Mouse (Mus musculus) CH12.LX (cell line): ENCODE results near the gene Med23. TPM values are rescaled to one million over a fixed set of nuclear protein-coding genes. Genes with fewer than 3 reads are reported as not detected.

Source experiments
- DNase-seq: peaks from one replicate; pipeline ENCODE4 v3.0.0-alpha.2; 2013; ENCODE audit errors: extremely low read depth
- H3K27ac ChIP-seq: 2 replicates; pipeline ENCODE4 v1.5.1; 2012; ENCODE audit warnings: low read depth, mild to moderate bottlenecking, control low read depth, moderate library complexity; ENCODE audit not compliant: insufficient read depth
- H3K27me3 ChIP-seq: replicated peaks from 2 replicates; pipeline ENCODE3; 2012; ENCODE audit warnings: inconsistent platforms
- H3K36me3 ChIP-seq, 2 experiments: replicated peaks in 1 of 2; 2 replicates each; pipeline versions ENCODE3 to v1.6.1; 2012; ENCODE audit warnings: inconsistent platforms in 1 of 2, low read length in 1 of 2, mild to moderate bottlenecking in 1 of 2, mixed read lengths in 1 of 2, moderate library complexity in 1 of 2; ENCODE audit not compliant: control insufficient read depth in 1 of 2, insufficient read depth in 1 of 2
- H3K4me1 ChIP-seq, 2 experiments: 2 replicates each; pipeline ENCODE4 v1.6.1; 2012; ENCODE audit warnings: inconsistent platforms in 1 of 2, moderate library complexity in 1 of 2; ENCODE audit not compliant: insufficient read depth in 2 of 2, control insufficient read depth in 1 of 2
- H3K4me2 ChIP-seq: 2 replicates; pipeline ENCODE4 v1.6.1; 2012; ENCODE audit warnings: low read depth, mild to moderate bottlenecking, control low read depth; ENCODE audit not compliant: poor library complexity, insufficient read depth, severe bottlenecking
- H3K4me3 ChIP-seq, 3 experiments: fragments of 150-350 bp in 1 of 3; sonication (generic) in 1 of 3; replicated peaks in 1 of 3; 2 replicates each; pipeline versions ENCODE3 to v1.5.1; 2011 to 2012; ENCODE audit warnings: low read depth in 2 of 3, low read length in 2 of 3, mild to moderate bottlenecking in 2 of 3, moderate library complexity in 2 of 3, control low read depth in 1 of 3, improper control_type of control experiment in 1 of 3, inconsistent platforms in 1 of 3, mixed read lengths in 1 of 3; ENCODE audit not compliant: poor library complexity in 1 of 3
- H3K79me2 ChIP-seq: replicated peaks from 2 replicates; pipeline ENCODE4 v1.6.1; 2012; ENCODE audit warnings: mild to moderate bottlenecking, moderate library complexity; ENCODE audit not compliant: control insufficient read depth, poor library complexity, insufficient read depth, severe bottlenecking; ENCODE audit errors: extremely low read depth
- H3K9ac ChIP-seq: 2 replicates; pipeline ENCODE4 v1.6.1; 2012; ENCODE audit warnings: low read depth, mild to moderate bottlenecking, control low read depth, moderate library complexity; ENCODE audit not compliant: insufficient read depth
- H3K9me3 ChIP-seq: replicated peaks from 2 replicates; pipeline ENCODE3; 2012; ENCODE audit warnings: low read length, inconsistent platforms, mixed read lengths
- CHD1 ChIP-seq: IDR thresholded peaks from 2 replicates; pipeline ENCODE4 v1.6.1; 2012; ENCODE audit warnings: low read depth, low read length, improper control_type of control experiment, inconsistent platforms
- CHD2 ChIP-seq: IDR thresholded peaks from 2 replicates; pipeline ENCODE4 v1.6.1; 2011; ENCODE audit warnings: low read length, improper control_type of control experiment
- CTCF ChIP-seq, 2 experiments: IDR thresholded peaks in 1 of 2; conservative IDR thresholded peaks in 1 of 2; 2 replicates each; pipeline ENCODE4 v1.5.1; 2011 to 2012; ENCODE audit warnings: low read depth in 2 of 2, low read length in 2 of 2, improper control_type of control experiment in 1 of 2, inconsistent platforms in 1 of 2, mild to moderate bottlenecking in 1 of 2, moderate library complexity in 1 of 2
- E2F4 ChIP-seq: IDR thresholded peaks from 2 replicates; pipeline ENCODE4 v1.6.1; 2011; ENCODE audit warnings: low read depth, low read length, improper control_type of control experiment; ENCODE audit not compliant: insufficient replicate concordance
- ETS1 ChIP-seq: conservative IDR thresholded peaks from 2 replicates; pipeline ENCODE4 v1.6.1; 2012; ENCODE audit warnings: low read depth, mild to moderate bottlenecking, inconsistent platforms, low read length, improper control_type of control experiment, moderate library complexity
- JUND ChIP-seq: conservative IDR thresholded peaks from 2 replicates; pipeline ENCODE4 v1.6.1; 2011; ENCODE audit warnings: low read depth, low read length, improper control_type of control experiment
- MAFK ChIP-seq: IDR thresholded peaks from 2 replicates; pipeline ENCODE4 v1.6.1; 2011; ENCODE audit warnings: low read length, improper control_type of control experiment; ENCODE audit not compliant: insufficient replicate concordance
- MAX ChIP-seq: IDR thresholded peaks from 2 replicates; pipeline ENCODE4 v1.6.1; 2011; ENCODE audit warnings: low read length, improper control_type of control experiment
- MXI1 ChIP-seq: IDR thresholded peaks from 2 replicates; pipeline ENCODE4 v1.6.1; 2011; ENCODE audit warnings: mild to moderate bottlenecking, low read depth, low read length, improper control_type of control experiment
- POLR2A ChIP-seq: IDR thresholded peaks from 2 replicates; pipeline ENCODE4 v1.6.1; 2011; ENCODE audit warnings: low read depth, mild to moderate bottlenecking, improper control_type of control experiment, low read length
- RAD21 ChIP-seq: IDR thresholded peaks from 2 replicates; pipeline ENCODE4 v1.6.1; 2011; ENCODE audit warnings: low read depth, mild to moderate bottlenecking, low read length, improper control_type of control experiment, moderate library complexity
- RCOR1 ChIP-seq: conservative IDR thresholded peaks from 2 replicates; pipeline ENCODE4 v1.6.1; 2012; ENCODE audit warnings: low read depth, mild to moderate bottlenecking, inconsistent platforms, low read length, improper control_type of control experiment
- SMC3 ChIP-seq: IDR thresholded peaks from 2 replicates; pipeline ENCODE4 v1.6.1; 2011; ENCODE audit warnings: low read depth, low read length, improper control_type of control experiment
- TCF12 ChIP-seq: IDR thresholded peaks from 2 replicates; pipeline ENCODE4 v1.6.1; 2014; ENCODE audit warnings: low read depth, mild to moderate bottlenecking, inconsistent platforms, low read length, improper control_type of control experiment
- dilution Hi-C: fragments of 300-500 bp; cut with MboI; formaldehyde crosslinking; loops from 2 replicates; pipeline ENCODE4 v1.14.3; 2020; ENCODE audit warnings: low sequenced_read_pairs; ENCODE audit not compliant: extremely low pct_unique_long_range_greater_than_20kb, extremely low pct_ligation_motif_present
- in situ Hi-C: fragments of 300-500 bp; cut with MboI; formaldehyde crosslinking; loops from 3 replicates; pipeline ENCODE4 v1.14.3; 2019; ENCODE audit warnings: low sequenced_read_pairs, low pct_ligation_motif_present, low pct_unique_long_range_greater_than_20kb, mixed read lengths
- polyA plus RNA-seq: library from polyadenylated mRNA; unstranded; fragments of >175 nt; gene quantifications from 2 replicates; pipeline ENCODE4 v1.2.1, GENCODE M21; 2012; ENCODE audit warnings: low read depth; ENCODE audit not compliant: insufficient read length
- total RNA-seq, 2 experiments: library from RNA; depleted of rRNA; stranded (reverse); fragments of 300-350 nt in 1 of 2; fragments of >200 nt in 1 of 2; gene quantifications; 2 replicates each; pipeline ENCODE4 v1.2.3; 2012 to 2014

Med23 gene
- total and polyA plus RNA-seq, 3 experiments, result 43.5 to 45.7 (median 45.6) TPM

GRCm38 (mm10) chr10:24873624-24874023, 3.8 kb downstream of the Med23 start:
- DNase-seq, result peak; percentile 24
- in situ Hi-C loops, result loop anchor here (10.0 kb wide), 1 partner anchor 341 kb away; no protein-coding TSS in a partner anchor
- Histone ChIP-seq H3K27me3 (no peaks in the 10 kb centered on the region), H3K79me2 (peaks cover 14% of the 10 kb centered on the region; the same call in 1 of the 2 replicates)
- TF ChIP-seq ETS1 (no peak), CTCF (conservative IDR thresholded peaks at IDR 0.05 in 1 of 2, IDR thresholded peaks at IDR 0.05 in 1 of 2; ENCODE audit: low read depth in 2 of 2, low read length in 2 of 2) (peak; percentile 48 to 50), RAD21 (peak; percentile 5), TCF12 (no peak), MXI1 (no peak), SMC3 (peak; percentile 13; the same call in 1 of the 2 replicates), E2F4 (no peak)
- TF ChIP-seq, all 38 proteins: peak for 3
- peaks cover 51 to 65% of the 10 kb centered on the region in 2 experiments for H3K36me3 ChIP-seq
- H3K4me1 ChIP-seq, result peaks cover 0 to 8% of the 10 kb centered on the region in 2 experiments; a peak in 2 of 4 replicates
- dilution Hi-C loops, result no loop called here
- H3K9ac ChIP-seq, result no peak overlapping the region
- no peak overlapping the region for H3K4me3 ChIP-seq
- H3K4me2 ChIP-seq, result no peak overlapping the region
- H3K27ac ChIP-seq, result no peak overlapping the region
- no peaks in the 10 kb centered on the region for H3K9me3 ChIP-seq

GRCm38 (mm10) chr10:24886008-24886407, 16.2 kb downstream of the Med23 start:
- TF ChIP-seq TCF12, result no peak
- peak; percentile 21 for TF ChIP-seq SMC3
- peak; percentile 39 to 59; a peak in 3 of 4 replicates for TF ChIP-seq CTCF (conservative IDR thresholded peaks at IDR 0.05 in 1 of 2, IDR thresholded peaks at IDR 0.05 in 1 of 2; ENCODE audit: low read depth in 2 of 2, low read length in 2 of 2)
- TF ChIP-seq CHD2, result no peak
- Histone ChIP-seq H3K4me3 (no peak overlapping the region), H3K4me2 (no peak overlapping the region), H3K27me3 (no peaks in the 10 kb centered on the region), H3K36me3 (peaks cover 60 to 89% of the 10 kb centered on the region in 2 experiments), H3K27ac (no peak overlapping the region), H3K4me1 (no peaks in the 10 kb centered on the region), H3K9me3 (no peaks in the 10 kb centered on the region), H3K9ac (no peak overlapping the region), H3K79me2 (no peaks in the 10 kb centered on the region)
- DNase-seq, result peak; percentile 27
- in situ Hi-C loops, result no loop called here
- dilution Hi-C loops, result no loop called here

GRCm38 (mm10) chr10:24888343-24888742, 18.6 kb downstream of the Med23 start:
- dilution Hi-C loops (no loop called here), in situ Hi-C loops (no loop called here)
- H3K4me2 ChIP-seq, result no peak overlapping the region

More at GRCm38 (mm10) chr10:24888343-24888742, 18.6 kb downstream of the Med23 start:
- H3K4me3 ChIP-seq, result no peak overlapping the region
- H3K4me1 ChIP-seq, result no peaks in the 10 kb centered on the region
- TF ChIP-seq E2F4, result no peak
- no peak for TF ChIP-seq ETS1
- TF ChIP-seq MAFK, result no peak
- TF ChIP-seq JUND, result no peak
- TF ChIP-seq POLR2A, result no peak
- TF ChIP-seq MAX, result no peak
- no peak for TF ChIP-seq CHD1
- no peak for TF ChIP-seq RCOR1
- no peak for DNase-seq
- no peak overlapping the region for H3K9ac ChIP-seq
- no peak overlapping the region for H3K27ac ChIP-seq
- H3K9me3 ChIP-seq, result no peaks in the 10 kb centered on the region
- no peaks in the 10 kb centered on the region for H3K79me2 ChIP-seq
- peaks cover 61 to 89% of the 10 kb centered on the region in 2 experiments for H3K36me3 ChIP-seq
- H3K27me3 ChIP-seq, result no peaks in the 10 kb centered on the region
